Mouse (Mus musculus) liver, embryonic 14.5 days (tissue): Measurements from ENCODE around the gene Cgnl1. TPM values are rescaled to one million over a fixed set of nuclear protein-coding genes. Genes with fewer than 3 reads are reported as not detected.

ENCODE experiments used
- ATAC-seq: fragments of 200-750 bp; cut with Nextera tagmentation; 2 replicates; pipeline ENCODE4 v1.8.0; 2017; ENCODE audit warnings: moderate number of reproducible peaks, mild to moderate bottlenecking, moderate library complexity; ENCODE audit not compliant: insufficient read depth
- DNase-seq, 3 experiments: peaks; one replicate each; pipeline ENCODE4 v3.0.0-alpha.2; 2012 to 2013; ENCODE audit warnings: low read depth in 3 of 3, low spot score in 3 of 3
- H3K27ac ChIP-seq: fragments of 300-500 bp; sonication (generic); 2 replicates; pipeline ENCODE4 v1.5.1; 2014; ENCODE audit warnings: moderate library complexity, mild to moderate bottlenecking, control low read depth, inconsistent platforms
- H3K27me3 ChIP-seq: fragments of 300-500 bp; sonication (generic); 2 replicates; pipeline ENCODE4 v1.6.1; 2014; ENCODE audit warnings: mild to moderate bottlenecking, low read length, moderate library complexity; ENCODE audit not compliant: control insufficient read depth, insufficient read depth
- H3K36me3 ChIP-seq: fragments of 300-500 bp; sonication (generic); replicated peaks from 2 replicates; pipeline ENCODE4 v1.6.1; 2014; ENCODE audit warnings: low read depth; ENCODE audit not compliant: control insufficient read depth, insufficient read depth
- H3K4me1 ChIP-seq, 2 experiments: fragments of 200-500 bp in 1 of 2; fragments of 300-500 bp in 1 of 2; sonication (generic) in 1 of 2; replicated peaks; 2 replicates each; pipeline ENCODE4 v1.6.1; 2012 to 2014; ENCODE audit warnings: antibody characterized with exemption in 1 of 2, inconsistent platforms in 1 of 2, low read length in 1 of 2; ENCODE audit not compliant: control insufficient read depth in 2 of 2, insufficient read depth in 2 of 2
- H3K4me2 ChIP-seq: fragments of 300-500 bp; sonication (generic); 2 replicates; pipeline ENCODE4 v1.6.1; 2014; ENCODE audit warnings: low read depth, mild to moderate bottlenecking, control low read depth, moderate library complexity
- H3K4me3 ChIP-seq, 2 experiments: fragments of 200-500 bp in 1 of 2; fragments of 300-500 bp in 1 of 2; sonication (generic) in 1 of 2; 2 replicates each; pipeline ENCODE4 v1.5.1; 2012 to 2014; ENCODE audit warnings: low read depth in 2 of 2, low read length in 2 of 2, mild to moderate bottlenecking in 2 of 2, control low read depth in 1 of 2, inconsistent platforms in 1 of 2, moderate library complexity in 1 of 2; ENCODE audit not compliant: insufficient read depth in 1 of 2
- H3K9ac ChIP-seq: fragments of 300-500 bp; sonication (generic); replicated peaks from 2 replicates; pipeline ENCODE4 v1.6.1; 2014; ENCODE audit warnings: mild to moderate bottlenecking, control low read depth, moderate library complexity
- H3K9me3 ChIP-seq: fragments of 300-500 bp; sonication (generic); 2 replicates; pipeline ENCODE4 v1.6.1; 2016; ENCODE audit warnings: low read length, mixed read lengths; ENCODE audit not compliant: control insufficient read depth
- CTCF ChIP-seq: IDR thresholded peaks from 2 replicates; pipeline ENCODE4 v1.5.1; 2016; ENCODE audit warnings: antibody characterized with exemption, low read depth, control low read depth
- EP300 ChIP-seq: IDR thresholded peaks from 2 replicates; pipeline ENCODE4 v1.6.1; 2016; ENCODE audit warnings: antibody characterized with exemption, low read depth
- WGBS: fragments of 180-500 bp; shearing (Covaris S2); extraction: QIAGEN DNeasy Blood & Tissue Kit; methylation state at CpG from one replicate; pipeline ENCODE4 v1.1.7; 2014; ENCODE audit not compliant: insufficient replicate concordance; 5-methylcytosine and 5-hydroxymethylcytosine counted together
- polyA plus RNA-seq, 2 experiments: library from polyadenylated mRNA; depleted of rRNA in 1 of 2; stranded (reverse) in 1 of 2; unstranded in 1 of 2; fragments of >200 nt; fragmentation: Nextera tagmentation in 1 of 2; extraction: Ambion mirVana in 1 of 2; gene quantifications; 2 replicates each; pipeline versions ENCODE4 v1.2.1 to v1.2.3; 2012 to 2014

Cgnl1 gene
- polyA plus RNA-seq, 2 experiments: 1.2 to 1.8 TPM

DNA sequence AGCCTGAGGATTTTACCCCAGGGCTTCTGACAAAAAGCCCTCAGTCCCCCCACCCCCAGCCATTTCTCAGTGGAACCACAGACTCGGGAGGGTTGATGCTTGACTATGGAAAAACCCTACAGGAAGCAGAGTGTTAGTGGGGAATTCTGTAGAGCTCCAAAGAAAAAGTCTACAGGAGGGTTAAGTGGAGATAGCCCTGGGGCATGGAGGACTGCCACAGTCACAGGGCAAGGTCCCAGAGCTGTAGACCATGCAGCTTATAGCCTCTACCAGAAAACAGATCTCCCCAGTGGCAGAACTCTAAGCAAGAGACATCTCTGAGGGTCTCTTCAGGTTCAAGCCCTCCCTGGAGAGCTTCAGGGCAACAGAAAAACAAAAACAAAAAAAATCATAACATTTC, 135.8 kb downstream of the Cgnl1 start:
- Histone ChIP-seq H3K9ac (no peak overlapping the region), H3K9me3 (no peaks in the 10 kb centered on the region), H3K27me3 (no peaks in the 10 kb centered on the region), H3K4me2 (no peak overlapping the region), H3K4me3 (no peak overlapping the region), H3K27ac (no peak overlapping the region), H3K4me1 (no peaks in the 10 kb centered on the region), H3K36me3 (no peaks in the 10 kb centered on the region)
- TF ChIP-seq CTCF (no peak), EP300 (no peak)
- no peak for ATAC-seq
- DNase-seq: no peak
- 40% methylated on average over 1 of the region's 1 CpGs for WGBS

DNA sequence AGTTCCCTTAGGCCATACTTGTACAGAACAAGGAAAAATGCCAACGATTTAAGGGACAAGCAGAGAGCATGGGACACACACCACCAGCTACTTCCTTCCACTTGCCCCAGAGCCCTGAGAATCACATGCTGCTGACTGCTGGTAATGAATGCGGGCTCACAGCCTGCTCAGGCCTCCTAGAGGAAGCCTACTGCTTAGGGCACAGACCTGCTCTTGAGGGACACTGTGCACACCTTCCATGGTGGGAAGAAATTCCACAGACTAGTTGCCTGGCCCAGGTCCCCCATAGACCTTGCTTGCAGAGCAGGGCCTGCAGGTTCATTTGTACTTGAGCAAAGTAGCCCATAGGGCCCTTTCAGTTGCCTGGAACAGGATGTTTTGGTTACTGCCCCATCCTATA, 136.5 kb downstream of the Cgnl1 start:
- ATAC-seq: no peak
- Histone ChIP-seq H3K9me3 (no peaks in the 10 kb centered on the region), H3K36me3 (no peaks in the 10 kb centered on the region), H3K4me2 (no peak overlapping the region), H3K27ac (no peak overlapping the region), H3K4me1 (no peaks in the 10 kb centered on the region), H3K4me3 (no peak overlapping the region), H3K9ac (no peak overlapping the region), H3K27me3 (no peaks in the 10 kb centered on the region)
- TF ChIP-seq CTCF: no peak
- TF ChIP-seq EP300: no peak
- DNase-seq: no peak
- WGBS: 54% methylated on average over 2 of the region's 2 CpGs

DNA sequence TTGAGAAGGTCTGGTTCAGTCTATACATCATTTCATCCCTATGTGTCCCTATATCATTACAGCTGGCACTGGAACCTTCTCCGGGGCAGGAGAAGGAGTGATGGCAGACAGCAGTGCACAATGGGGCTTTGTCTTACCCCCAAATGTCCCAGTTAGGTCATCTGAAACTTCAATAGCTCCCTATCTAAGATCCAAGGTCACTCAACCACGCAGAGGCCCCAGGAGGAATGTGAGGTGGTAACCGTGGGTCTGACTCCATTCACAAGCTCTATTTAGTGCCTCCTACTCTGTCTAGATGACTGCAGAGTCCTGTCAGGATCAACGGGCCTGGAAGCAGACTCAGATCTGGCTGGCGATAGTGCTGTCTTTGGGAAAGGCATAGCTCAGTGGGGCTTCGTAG, 142.5 kb downstream of the Cgnl1 start:
- Histone ChIP-seq H3K9me3 (no peaks in the 10 kb centered on the region), H3K27ac (no peak overlapping the region), H3K9ac (no peak overlapping the region), H3K4me3 (no peak overlapping the region), H3K36me3 (no peaks in the 10 kb centered on the region), H3K27me3 (no peaks in the 10 kb centered on the region), H3K4me2 (no peak overlapping the region), H3K4me1 (peaks cover 0 to 2% of the 10 kb centered on the region in 2 experiments; a peak in 2 of 4 replicates)
- 62% methylated on average over 6 of the region's 6 CpGs for WGBS
- ATAC-seq (no peak), DNase-seq (no peak)
- no peak for TF ChIP-seq CTCF
- TF ChIP-seq EP300: no peak

DNA sequence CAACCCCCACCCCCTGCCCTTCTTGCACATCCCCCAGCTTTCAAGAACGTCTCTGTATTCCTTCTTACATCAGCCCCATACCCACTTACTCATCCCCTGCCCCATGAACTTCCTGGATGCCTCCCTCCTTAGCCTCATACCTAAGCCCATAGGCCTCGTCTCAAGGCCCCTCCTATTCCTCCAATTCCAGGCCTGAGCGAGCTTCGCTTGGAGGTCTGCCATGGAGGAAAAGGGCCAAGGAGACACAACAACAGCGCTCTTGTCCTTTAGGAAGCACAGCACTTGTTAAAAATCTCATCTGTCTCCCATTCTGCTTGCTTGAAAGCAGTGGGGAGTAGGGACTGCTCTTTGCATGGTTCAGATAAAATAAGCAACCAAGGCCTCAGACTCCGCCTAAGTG, 143.1 kb downstream of the Cgnl1 start:
- Histone ChIP-seq H3K27me3 (no peaks in the 10 kb centered on the region), H3K9ac (no peak overlapping the region), H3K4me3 (no peak overlapping the region), H3K4me1 (peaks cover 0 to 2% of the 10 kb centered on the region in 2 experiments; a peak in 2 of 4 replicates), H3K9me3 (no peaks in the 10 kb centered on the region), H3K4me2 (no peak overlapping the region), H3K27ac (no peak overlapping the region), H3K36me3 (no peaks in the 10 kb centered on the region)
- ATAC-seq (no peak), DNase-seq (no peak)
- no peak for TF ChIP-seq CTCF
- TF ChIP-seq EP300: no peak
- WGBS: 57% methylated on average over 6 of the region's 6 CpGs

GRCm38 (mm10) chr9:71625961-71626360, 145.4 kb downstream of the Cgnl1 start:
- Histone ChIP-seq H3K9me3 (no peaks in the 10 kb centered on the region), H3K27me3 (no peaks in the 10 kb centered on the region), H3K9ac (no peak overlapping the region), H3K4me2 (no peak overlapping the region), H3K4me1 (peaks cover 0 to 2% of the 10 kb centered on the region in 2 experiments; a peak in 2 of 4 replicates), H3K36me3 (no peaks in the 10 kb centered on the region), H3K27ac (no peak overlapping the region), H3K4me3 (no peak overlapping the region)
- TF ChIP-seq CTCF (no peak), EP300 (no peak)
- no peak for ATAC-seq
- no peak for DNase-seq
- 50% methylated on average over 6 of the region's 6 CpGs for WGBS
